8 mouse cellular contexts compared by ENCODE assay signal in genomic region chr16:93137249-93137648, GRCm38 (mm10).
DNase-seq lines count a peak whose midpoint lies in the region; ATAC-seq lines count a peak whose summit lies in the region.

No protein-coding gene starts in this region.

- no peak overlapping the region for H3K27ac ChIP-seq in heart, embryonic 12.5 days (ENCODE audit: poor library complexity, severe bottlenecking)
- H3K27ac ChIP-seq in forebrain, embryonic 10.5 days: no peak overlapping the region

- H3K4me2 ChIP-seq in heart, embryonic 12.5 days: no peak overlapping the region

- no peaks in the 10 kb centered on the region for H3K36me3 ChIP-seq in heart, embryonic 12.5 days
- H3K36me3 ChIP-seq in forebrain, embryonic 10.5 days (replicated peaks): no peaks in the 10 kb centered on the region

- H3K27me3 ChIP-seq in heart, embryonic 12.5 days (replicated peaks): peaks cover 58% of the 10 kb centered on the region
- H3K27me3 ChIP-seq in forebrain, embryonic 10.5 days (ENCODE audit: poor library complexity, severe bottlenecking): no peaks in the 10 kb centered on the region; the same call in 1 of the 2 replicates

- ATAC-seq in heart, embryonic 12.5 days (ENCODE audit: insufficient number of reproducible peaks, low FRiP score): no peak
- no peak for ATAC-seq in monocyte, adult 5-6 weeks (replicated peaks; ENCODE audit: insufficient number of reproducible peaks, low FRiP score, low TSS enrichment, poor library complexity, severe bottlenecking)

- WGBS in heart, embryonic 12.5 days: 36% methylated on average over 1 of the region's 1 CpGs
- 85% methylated on average over 1 of the region's 1 CpGs for WGBS in forebrain, embryonic 10.5 days

- no peak overlapping the region for H3K9ac ChIP-seq in heart, embryonic 12.5 days

- no peaks in the 10 kb centered on the region for H3K4me1 ChIP-seq in heart, embryonic 12.5 days (replicated peaks)
- peaks cover 17% of the 10 kb centered on the region for H3K4me1 ChIP-seq in forebrain, embryonic 10.5 days

- DNase-seq in heart, postnatal 4 days: peak; percentile 11
- DNase-seq in A20 (ENCODE audit: low read depth, low spot score) (peak; percentile 7), adipocyte (ENCODE audit: low spot score) (peak; percentile 59)
- DNase-seq in kidney, postnatal 36 days: peak; percentile 30 to 35
- no peak for DNase-seq in spleen, adult 18-20 months
- DNase-seq in forebrain, embryonic 10.5 days (ENCODE audit: extremely low spot score, low spot score): no peak

- no peak overlapping the region for H3K4me3 ChIP-seq in heart, embryonic 12.5 days
- H3K4me3 ChIP-seq in forebrain, embryonic 10.5 days: no peak overlapping the region

- no peaks in the 10 kb centered on the region for H3K9me3 ChIP-seq in heart, embryonic 12.5 days (replicated peaks)
- no peaks in the 10 kb centered on the region for H3K9me3 ChIP-seq in forebrain, embryonic 10.5 days

Comparison
In these comparisons a context has a peak if more than half of its experiments do, and no peak if none do; other contexts are left out.
1. DNase-seq: peak in heart, postnatal 4 days (single experiment), A20 (single experiment), adipocyte (single experiment) and kidney, postnatal 36 days (2 of 2); none in spleen, adult 18-20 months (0 of 2) and forebrain, embryonic 10.5 days (single experiment).